20 mouse cellular contexts compared by ENCODE assay signal in the genomic region with DNA sequence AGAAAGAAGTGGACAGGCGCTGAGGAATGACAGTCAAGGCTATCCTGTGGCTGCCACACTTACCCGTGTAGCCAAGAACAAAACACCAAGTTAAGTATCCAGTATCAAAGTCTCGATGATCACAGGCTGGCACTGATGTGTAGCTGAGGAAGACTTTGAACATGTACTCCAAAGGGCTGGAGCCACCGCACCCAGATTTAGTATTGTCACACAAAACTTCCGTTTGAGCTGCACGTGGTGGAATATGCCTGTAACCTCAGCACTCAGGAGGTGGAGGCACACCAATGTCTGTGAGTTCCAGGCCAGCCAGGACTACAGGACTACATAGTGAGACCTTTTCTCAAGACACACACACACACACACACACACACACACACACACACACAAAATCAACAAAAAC. TPM values are rescaled to one million over a fixed set of nuclear protein-coding genes. Genes with fewer than 3 reads are reported as not detected.
DNase-seq lines count a peak whose midpoint lies in the region; ATAC-seq and TF ChIP-seq lines count a peak whose summit lies in the region.
"Had no signal": no experiment of that assay in that cellular context is flagged by ENCODE, and none has a peak within 500 bp of the region (broad histone marks: within the 10 kb centered on the region; RNA-seq: fewer than 3 reads in every experiment).

No protein-coding gene starts in this region.

- H3K4me2 ChIP-seq in lung, postnatal 0 days (replicated peaks; ENCODE audit: low read depth, low read length) = no peak overlapping the region
- H3K4me2 ChIP-seq: embryonic facial prominence, embryonic 12.5 days; forebrain, embryonic 13.5 days; forebrain, embryonic 15.5 days had no signal

- H3K27ac ChIP-seq in lung, postnatal 0 days (ENCODE audit: low read length) = no peak overlapping the region
- H3K27ac ChIP-seq: embryonic facial prominence, embryonic 10.5 days; embryonic facial prominence, embryonic 12.5 days; forebrain, embryonic 13.5 days; forebrain, embryonic 15.5 days had no signal

- H3K36me3 ChIP-seq in lung, postnatal 0 days (ENCODE audit: insufficient read depth, low read length) = 0 out of 2 replicates have a peak, but pooled peaks cover 6% of the 10 kb centered on the region

- H3K27me3 ChIP-seq in lung, postnatal 0 days (replicated peaks; ENCODE audit: insufficient read depth, low read length) = no peaks in the 10 kb centered on the region
- H3K27me3 ChIP-seq: embryonic facial prominence, embryonic 12.5 days; forebrain, embryonic 13.5 days; forebrain, embryonic 15.5 days had no signal

- H3K9me3 ChIP-seq in lung, postnatal 0 days (ENCODE audit: low read length) = no peaks in the 10 kb centered on the region
- H3K9me3 ChIP-seq: embryonic facial prominence, embryonic 10.5 days; embryonic facial prominence, embryonic 12.5 days; forebrain, embryonic 13.5 days; forebrain, embryonic 15.5 days had no signal

- H3K9ac ChIP-seq in lung, postnatal 0 days (replicated peaks; ENCODE audit: low read depth) = no peak overlapping the region
- H3K9ac ChIP-seq: embryonic facial prominence, embryonic 12.5 days; forebrain, embryonic 13.5 days; forebrain, embryonic 15.5 days; forebrain, postnatal 0 days had no signal

- H3K4me1 ChIP-seq in lung, postnatal 0 days (ENCODE audit: insufficient read depth, low read depth, low read length) = peaks cover 6% of the 10 kb centered on the region; the same call in 1 of the 2 replicates

- no peak for TF ChIP-seq EP300 in lung, postnatal 0 days (IDR thresholded peaks at IDR 0.05)

- H3K4me3 ChIP-seq in lung, postnatal 0 days (ENCODE audit: low read depth, low read length) = no peak overlapping the region
- H3K4me3 ChIP-seq: embryonic facial prominence, embryonic 10.5 days; embryonic facial prominence, embryonic 12.5 days; forebrain, embryonic 13.5 days; forebrain, embryonic 15.5 days had no signal

- no peak for TF ChIP-seq CTCF in lung, postnatal 0 days (IDR thresholded peaks at IDR 0.05)

- DNase-seq in heart, adult 11 months = peak; percentile 74
- no peak for DNase-seq in heart, postnatal 10 days
- DNase-seq in naive thymus-derived CD4-positive, alpha-beta T cell, adult 2 months (ENCODE audit: low read depth) = peak; percentile 71
- DNase-seq in lung, postnatal 0 days (ENCODE audit: low spot score) = no peak
- DNase-seq in heart, postnatal 14 days = no peak
- DNase-seq: adrenal gland, adult 8-10 months; adrenal gland, postnatal 14 days; adrenal gland, postnatal 36 days; B cell, adult 2 months; cerebellum, adult 11-12 months; cerebellum, adult 2 months; cerebellum, adult 9-10 months; cerebellum, postnatal 10 days; cerebellum, postnatal 25 days; forebrain, postnatal 0 days had no signal

- intact Hi-C loops in heart, postnatal 10 days (cut with DNase I) = loop anchor here (5.0 to 10.0 kb wide), 2 partner anchors 78 to 146 kb away; a partner anchor contains a TSS
- intact Hi-C loops in heart, postnatal 14 days (cut with DNase I) = no loop called here

- no peak for ATAC-seq in lung, postnatal 0 days
- ATAC-seq: activated CD4-positive, CD25-positive, alpha-beta regulatory T cell, adult 4 months; forebrain, embryonic 13.5 days; forebrain, embryonic 15.5 days; forebrain, postnatal 0 days had no signal

- WGBS in lung, postnatal 0 days = 91% methylated on average over 6 of the region's 6 CpGs

RNA-seq across cellular contexts. Expression of a gene that starts 3.2 kb away (rescaled TPM):
- total RNA-seq in heart, postnatal 10 days (2021) = 100 to 1,000 TPM; 129 to 134 TPM
- 5.1 and 5.6 TPM in 2 replicates for polyA plus RNA-seq in lung, postnatal 0 days (2015; fragmentation: Nextera tagmentation; extraction: Ambion mirVana)
- total RNA-seq in heart, postnatal 14 days (2021) = 100 to 1,000 TPM in 1 of 2 experiments, 10 to 100 TPM in 1; 93.0 to 109 TPM

RNA-seq across cellular contexts. Expression of a gene that starts 13.0 kb away (rescaled TPM):
- 10 to 100 TPM; 13.8 to 18.8 TPM for total RNA-seq in heart, postnatal 10 days (2021)
- polyA plus RNA-seq in lung, postnatal 0 days (2015; fragmentation: Nextera tagmentation; extraction: Ambion mirVana) = 3.5 and 3.8 TPM in 2 replicates
- total RNA-seq in heart, postnatal 14 days (2021) = 10 to 100 TPM; 17.0 to 18.2 TPM

Comparison
In these comparisons a context has a peak if more than half of its experiments do, and no peak if none do; other contexts are left out.
1. DNase-seq: peak in heart, adult 11 months (single experiment) and naive thymus-derived CD4-positive, alpha-beta T cell, adult 2 months (single experiment); none in heart, postnatal 10 days (0 of 2), lung, postnatal 0 days (single experiment) and heart, postnatal 14 days (0 of 2).